In the genomic region with DNA sequence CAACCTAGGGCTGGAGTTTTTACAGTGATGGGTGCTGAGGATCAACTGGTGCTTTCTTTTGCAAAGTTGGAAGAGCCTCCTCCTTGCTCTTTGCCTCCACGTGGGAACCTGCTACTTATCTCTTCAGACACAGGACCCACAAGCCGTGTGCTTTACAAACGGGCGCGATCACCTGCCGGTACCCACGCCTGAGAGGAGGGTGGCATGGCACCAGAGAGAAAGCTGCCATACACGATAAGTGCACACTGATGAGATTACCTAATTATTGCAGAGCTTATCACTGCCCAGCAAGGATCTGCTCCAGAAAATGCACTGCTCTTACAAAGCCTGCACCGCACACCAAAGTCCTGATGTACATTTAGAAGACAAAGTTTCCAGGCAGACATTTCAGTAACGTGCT, we compare ENCODE assay signal across 17 mouse cellular contexts.
DNase-seq lines count a peak whose midpoint lies in the region; ATAC-seq lines count a peak whose summit lies in the region.
"Had no signal": no experiment of that assay in that cellular context is flagged by ENCODE, and none has a peak within 500 bp of the region (broad histone marks: within the 10 kb centered on the region; RNA-seq: fewer than 3 reads in every experiment).

No protein-coding gene starts in this region.

- ATAC-seq in heart, embryonic 12.5 days (ENCODE audit: insufficient number of reproducible peaks, low FRiP score): peak; percentile 29; the same call in 1 of the 2 replicates
- ATAC-seq in intestine, embryonic 16.5 days: peak; percentile 84
- ATAC-seq in megakaryocyte-erythroid progenitor cell, adult 5-6 weeks (replicated peaks; ENCODE audit: low FRiP score, low TSS enrichment, poor library complexity, severe bottlenecking): peak; percentile 97

- no peaks in the 10 kb centered on the region for H3K27me3 ChIP-seq in heart, embryonic 12.5 days (replicated peaks)
- no peaks in the 10 kb centered on the region for H3K27me3 ChIP-seq in intestine, embryonic 16.5 days (replicated peaks; ENCODE audit: control insufficient read depth, insufficient read depth, low read length)
- H3K27me3 ChIP-seq: forebrain, embryonic 12.5 days; heart, embryonic 15.5 days; neural tube, embryonic 13.5 days had no signal

- DNase-seq in heart, adult 18-20 months: no peak
- DNase-seq in MEL-GATA-1-ER (ENCODE audit: extremely low read depth, low read depth): peak; percentile 65
- no peak for DNase-seq in cerebellum, adult 9-10 months
- no peak for DNase-seq in yolk sac, embryonic 10.5 days (ENCODE audit: low spot score)
- DNase-seq in cerebellum, postnatal 25 days: no peak
- DNase-seq: cerebellum, adult 8-10 months; gastrocnemius, postnatal 10 days; lung, postnatal 4 days; thymus, postnatal 4 days had no signal

- H3K4me1 ChIP-seq in heart, embryonic 12.5 days (replicated peaks): peaks cover 20% of the 10 kb centered on the region
- no peaks in the 10 kb centered on the region for H3K4me1 ChIP-seq in intestine, embryonic 16.5 days (ENCODE audit: control insufficient read depth, insufficient read depth, low read length)
- H3K4me1 ChIP-seq: forebrain, embryonic 12.5 days had no signal

- H3K4me3 ChIP-seq in heart, embryonic 12.5 days: no peak overlapping the region
- no peak overlapping the region for H3K4me3 ChIP-seq in intestine, embryonic 16.5 days (ENCODE audit: low read length)
- H3K4me3 ChIP-seq: forebrain, embryonic 12.5 days; heart, embryonic 15.5 days; neural tube, embryonic 13.5 days had no signal

- H3K36me3 ChIP-seq in heart, embryonic 12.5 days: no peaks in the 10 kb centered on the region
- 0 out of 2 replicates have a peak, but pooled peaks cover 2% of the 10 kb centered on the region for H3K36me3 ChIP-seq in intestine, embryonic 16.5 days (ENCODE audit: control insufficient read depth, insufficient read depth, low read length)
- H3K36me3 ChIP-seq: forebrain, embryonic 12.5 days; heart, embryonic 15.5 days; neural tube, embryonic 13.5 days had no signal

- H3K9ac ChIP-seq in heart, embryonic 12.5 days: no peak overlapping the region
- no peak overlapping the region for H3K9ac ChIP-seq in intestine, embryonic 16.5 days (ENCODE audit: low read depth, low read length)
- H3K9ac ChIP-seq: forebrain, embryonic 12.5 days; heart, embryonic 15.5 days; hindbrain, embryonic 14.5 days; neural tube, embryonic 13.5 days had no signal

- H3K27ac ChIP-seq in heart, embryonic 12.5 days (ENCODE audit: poor library complexity, severe bottlenecking): no peak overlapping the region
- no peak overlapping the region for H3K27ac ChIP-seq in intestine, embryonic 16.5 days (ENCODE audit: low read length)
- H3K27ac ChIP-seq: forebrain, embryonic 12.5 days; heart, embryonic 15.5 days; hindbrain, embryonic 14.5 days; kidney, postnatal 0 days; neural tube, embryonic 13.5 days had no signal

- H3K4me2 ChIP-seq in heart, embryonic 12.5 days: no peak overlapping the region
- H3K4me2 ChIP-seq in intestine, embryonic 16.5 days (ENCODE audit: low read depth, low read length): no peak overlapping the region
- H3K4me2 ChIP-seq: forebrain, embryonic 12.5 days; heart, embryonic 15.5 days; hindbrain, embryonic 14.5 days; neural tube, embryonic 13.5 days had no signal

- peaks cover 5% of the 10 kb centered on the region; the same call in 1 of the 2 replicates for H3K9me3 ChIP-seq in heart, embryonic 12.5 days (replicated peaks)
- H3K9me3 ChIP-seq in intestine, embryonic 16.5 days (ENCODE audit: control insufficient read depth, low read length): peaks cover 3% of the 10 kb centered on the region; the same call in 1 of the 2 replicates
- H3K9me3 ChIP-seq: forebrain, embryonic 12.5 days; heart, embryonic 15.5 days had no signal

- 68% methylated on average over 10 of the region's 10 CpGs for WGBS in heart, embryonic 12.5 days
- WGBS in intestine, embryonic 16.5 days: 90% methylated on average over 10 of the region's 10 CpGs

Comparison
In these comparisons a context has a peak if more than half of its experiments do, and no peak if none do; other contexts are left out.
1. ATAC-seq: peak in every context shown above with its lines; median percentile 97 in megakaryocyte-erythroid progenitor cell, adult 5-6 weeks; 84 in intestine, embryonic 16.5 days; 29 in heart, embryonic 12.5 days.